Mouse (Mus musculus): Measurements from ENCODE around the gene Mut.

Mut gene

DNA sequence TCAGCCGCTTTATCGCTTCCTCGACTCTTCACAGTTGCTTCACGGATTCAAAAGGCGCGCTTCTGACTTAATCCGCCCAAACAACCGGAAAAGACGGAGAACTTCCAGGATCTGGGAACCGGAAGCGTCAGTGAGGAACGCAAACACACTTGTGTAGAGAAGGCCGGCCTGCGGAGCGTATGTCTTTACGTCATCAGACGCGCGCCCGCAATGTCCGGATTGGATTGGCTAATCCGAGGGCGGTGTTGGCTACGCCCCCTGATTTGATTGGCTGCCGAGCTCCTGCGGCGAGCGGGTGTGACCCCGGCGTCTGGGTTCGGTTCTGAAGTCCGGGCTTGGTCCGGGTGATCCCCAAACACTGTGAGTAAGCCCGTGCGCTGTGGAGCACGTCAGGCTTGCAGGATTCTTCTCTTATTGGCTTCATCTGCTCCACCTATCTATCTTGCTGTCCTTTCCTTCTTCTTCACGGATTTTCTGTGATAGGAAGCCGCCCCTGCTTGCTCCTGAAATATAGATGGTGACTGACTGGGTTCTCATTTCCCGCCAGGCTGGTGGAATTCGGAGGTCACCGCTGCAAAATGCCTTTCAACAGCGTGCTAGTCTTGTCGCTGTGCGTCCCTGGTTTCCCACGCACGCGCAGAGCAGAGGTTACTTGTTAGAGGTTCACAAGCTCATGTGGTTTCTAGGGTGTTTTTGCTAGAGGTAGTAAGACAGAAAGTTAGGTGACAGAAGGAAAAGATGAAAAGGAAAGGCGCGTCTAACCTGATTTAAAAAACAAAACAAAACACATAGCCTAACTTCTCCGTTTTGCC lies at the start of gene Mut, which contains the start of gene Cenpq:
Gene Mut (plus strand): TSS at position 266 of the 812 bp plus-strand sequence.
Gene Cenpq (minus strand): TSS at position 628 of the 812 bp plus-strand sequence.
- DNase-seq (ENCODE audit: low read depth, low spot score) = peak; percentile 96

DNA sequence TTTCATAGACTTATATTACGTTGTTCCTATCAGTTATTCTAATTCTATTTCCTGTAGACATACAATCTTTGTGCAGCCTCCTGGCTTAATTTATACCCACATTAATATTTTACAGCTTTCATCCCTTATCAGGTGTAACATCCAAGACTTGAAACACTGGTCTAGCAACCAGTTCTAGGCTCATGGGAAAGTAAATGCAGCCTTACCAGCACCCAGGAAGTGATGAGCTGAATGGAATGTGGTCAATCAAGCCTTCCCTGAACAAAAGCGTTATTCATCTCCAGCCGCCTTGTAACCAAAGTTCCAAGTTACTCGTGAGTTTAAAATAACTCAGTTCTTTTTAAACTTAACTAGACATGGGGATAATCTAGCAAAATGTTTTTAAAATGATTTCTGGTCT lies 49.3 kb upstream of the Mut start:
- DNase-seq (ENCODE audit: low read depth, low spot score) = no peak

DNA sequence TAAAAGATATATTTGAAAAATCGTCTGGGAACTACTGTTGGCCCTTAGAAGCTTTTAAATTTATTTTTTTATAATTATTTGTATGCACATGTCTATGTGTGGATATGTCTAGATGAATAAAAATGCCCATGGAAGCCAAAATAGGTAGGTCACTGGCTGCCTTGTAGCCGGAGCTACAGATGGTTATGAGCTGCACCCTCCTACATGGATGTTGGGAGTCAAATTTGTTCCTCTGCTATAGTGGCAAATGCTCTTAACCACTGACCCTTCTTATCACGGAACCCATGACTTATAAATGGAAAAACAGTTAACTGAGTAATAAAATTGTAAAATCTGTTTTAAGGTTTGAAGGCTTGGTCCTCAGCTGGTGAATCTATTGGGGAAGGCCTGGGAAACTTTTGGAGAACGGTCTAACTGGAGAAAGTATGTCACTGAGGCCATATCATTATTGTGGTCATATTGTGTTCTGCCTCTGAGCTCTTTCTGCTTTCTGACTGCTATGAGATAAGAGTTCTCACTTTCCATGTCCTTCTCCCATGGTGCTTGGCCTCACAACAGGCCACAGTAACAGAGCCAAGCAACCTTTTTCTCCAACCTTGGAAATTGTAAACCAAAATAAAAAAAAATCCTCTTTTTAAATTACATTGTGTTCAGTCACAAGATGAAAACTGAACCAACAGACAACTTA lies 46.5 kb upstream of the Mut start:
- DNase-seq (ENCODE audit: low read depth, low spot score) = no peak

DNA sequence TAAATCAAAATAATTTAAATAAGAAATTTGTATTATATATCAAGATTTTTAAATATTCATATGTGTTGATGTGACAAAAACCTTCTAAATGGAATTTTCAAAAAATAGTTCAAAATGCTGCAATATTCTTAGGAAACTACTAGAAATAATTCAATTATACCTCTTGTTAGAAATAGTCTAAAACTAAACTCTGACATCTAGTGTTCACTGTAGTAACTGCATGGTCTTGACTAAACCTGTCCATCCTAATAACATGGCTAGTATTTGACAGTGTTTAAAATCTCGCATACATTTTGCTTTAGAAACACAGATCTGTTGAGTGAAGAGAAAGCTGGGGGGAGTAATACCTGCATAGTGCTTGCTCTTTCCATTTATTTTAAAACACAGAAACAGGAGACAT lies 37.6 kb upstream of the Mut start:
- no peak for DNase-seq (ENCODE audit: low read depth, low spot score)

DNA sequence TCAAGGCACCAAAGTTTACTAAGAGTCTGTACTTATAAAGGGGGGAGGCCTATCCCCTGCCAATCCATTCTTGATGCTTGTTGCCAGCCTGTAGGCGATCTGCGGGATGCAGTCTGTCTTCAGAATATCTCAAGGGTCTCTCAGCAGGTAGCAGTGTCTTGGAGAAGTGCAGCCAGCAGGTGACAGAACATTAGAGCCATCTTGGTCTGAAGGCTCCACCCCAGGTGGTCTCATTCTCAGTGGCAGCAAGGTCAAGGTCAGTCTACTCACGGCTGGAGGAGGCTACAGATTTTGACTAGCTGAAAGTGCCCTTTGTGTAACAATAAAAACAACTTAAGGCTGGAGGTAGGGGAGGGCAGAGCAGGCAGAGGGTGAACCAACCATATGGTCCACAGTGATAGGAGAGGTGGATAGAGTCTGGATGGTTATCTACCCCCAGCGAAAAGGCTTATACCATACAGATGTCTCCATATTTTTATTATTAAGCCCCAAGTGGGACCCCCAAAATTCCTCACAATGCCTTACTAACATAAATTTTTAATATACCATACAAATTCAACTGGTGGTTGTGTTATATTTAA lies 34.6 kb upstream of the Mut start:
- DNase-seq (ENCODE audit: low read depth, low spot score) = no peak

DNA sequence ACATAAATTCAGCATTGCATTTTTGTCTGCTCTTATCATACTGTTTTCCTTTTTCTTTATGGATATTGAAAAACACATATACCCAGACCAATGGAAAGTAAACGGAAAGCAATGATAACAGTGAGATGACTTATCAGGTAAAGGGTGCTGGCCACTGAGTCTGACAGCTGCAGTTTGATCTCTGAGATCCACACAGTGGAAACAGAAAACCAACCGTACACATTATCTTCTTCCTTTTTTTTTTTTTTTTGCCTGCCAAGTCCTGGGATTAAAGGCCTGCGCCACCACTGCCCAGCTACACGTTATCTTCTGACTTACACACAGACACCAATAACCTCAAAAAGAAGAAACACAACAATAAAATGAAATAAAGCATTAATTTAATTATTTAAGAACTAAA lies 31.1 kb upstream of the Mut start:
- DNase-seq (ENCODE audit: low read depth, low spot score) = no peak

DNA sequence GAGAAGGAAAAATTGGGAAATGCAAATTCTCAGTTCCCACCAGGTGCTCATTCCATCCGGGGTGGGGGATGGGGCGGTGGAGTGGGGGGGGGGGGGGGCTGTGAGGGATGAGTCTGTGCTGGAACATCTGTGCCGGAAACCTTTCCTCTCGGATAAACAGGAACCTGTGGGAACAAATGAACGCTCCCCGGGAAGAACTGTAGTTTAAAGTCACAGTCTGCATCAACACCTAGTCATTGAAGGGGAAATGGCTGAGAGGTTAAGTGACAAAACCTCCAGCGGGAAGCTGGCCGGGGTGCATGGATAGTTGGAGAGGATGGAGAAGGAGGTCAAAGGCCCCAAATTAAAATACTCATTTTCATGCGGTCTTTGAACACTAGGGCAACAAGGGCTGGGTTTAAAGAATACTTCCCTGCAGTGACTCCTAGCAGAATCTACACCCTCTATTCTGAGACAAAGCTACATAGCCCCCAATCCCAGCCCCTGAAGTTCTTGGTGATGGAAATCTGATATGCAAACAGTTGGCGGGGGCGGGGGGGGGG lies 30.4 kb upstream of the Mut start:
- DNase-seq (ENCODE audit: low read depth, low spot score) = no peak

DNA sequence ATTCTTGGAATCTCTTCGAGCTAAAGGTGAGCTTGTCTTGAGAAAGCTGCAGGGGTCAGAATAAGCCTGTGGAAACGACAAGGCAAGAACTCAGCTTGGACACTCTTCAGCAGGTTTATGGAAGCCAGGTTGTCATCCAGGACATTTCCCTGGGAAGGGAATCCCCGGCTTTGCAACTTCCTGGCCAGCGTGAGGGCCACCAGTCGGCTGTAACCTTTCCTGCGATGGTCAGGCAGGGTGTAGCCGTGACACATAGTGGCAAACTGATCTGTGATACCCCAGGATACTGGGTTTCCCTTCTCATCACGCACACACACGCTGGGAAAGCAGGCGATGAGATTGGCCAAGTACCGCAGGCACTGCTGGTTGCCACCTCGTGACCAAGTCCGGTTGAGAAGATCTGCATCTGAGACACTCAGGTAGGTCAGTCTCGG lies 29.7 kb upstream of the Mut start:
- no peak for DNase-seq (ENCODE audit: low read depth, low spot score)

DNA sequence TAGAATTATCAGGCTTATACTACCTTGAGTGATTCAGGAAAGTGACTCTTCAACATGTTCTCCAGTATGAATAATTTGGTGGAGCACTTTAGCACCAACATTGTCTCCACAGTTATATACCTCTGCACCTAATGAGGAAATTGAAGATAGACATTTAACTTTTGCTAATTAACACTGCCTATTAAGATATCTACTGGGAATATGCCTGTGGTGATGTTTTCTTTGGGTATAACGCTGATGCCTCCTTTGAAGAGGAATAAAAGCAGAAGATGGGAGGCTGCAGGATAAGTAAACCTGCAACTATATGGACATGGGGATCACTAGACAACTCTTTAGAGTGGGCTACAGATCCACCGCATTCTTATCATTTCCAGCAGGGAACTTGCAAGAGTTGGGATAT lies 20.2 kb upstream of the Mut start, which contains the start of gene Glyatl3:
Gene Glyatl3 (minus strand): TSS at position 101 of the 400 bp plus-strand sequence.
- no peak for DNase-seq (ENCODE audit: low read depth, low spot score)

DNA sequence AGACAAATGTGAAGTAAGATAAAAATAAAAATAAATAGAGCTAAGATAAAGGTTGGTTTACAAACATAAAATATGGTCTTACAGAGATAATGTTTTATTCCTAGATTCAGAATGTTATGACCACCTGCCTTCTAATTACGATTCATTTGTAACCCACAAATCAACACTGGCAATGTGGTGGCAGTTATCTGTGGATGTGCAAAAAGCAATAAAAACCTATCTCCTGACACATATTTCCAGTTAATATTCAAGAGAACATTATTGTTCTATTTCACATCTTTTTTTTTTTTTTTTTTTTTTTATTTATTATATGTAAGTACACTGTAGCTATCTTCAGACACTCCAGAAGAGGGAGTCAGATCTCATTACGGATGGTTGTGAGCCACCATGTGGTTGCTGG lies 19.0 kb upstream of the Mut start:
- no peak for DNase-seq (ENCODE audit: low read depth, low spot score)

DNA sequence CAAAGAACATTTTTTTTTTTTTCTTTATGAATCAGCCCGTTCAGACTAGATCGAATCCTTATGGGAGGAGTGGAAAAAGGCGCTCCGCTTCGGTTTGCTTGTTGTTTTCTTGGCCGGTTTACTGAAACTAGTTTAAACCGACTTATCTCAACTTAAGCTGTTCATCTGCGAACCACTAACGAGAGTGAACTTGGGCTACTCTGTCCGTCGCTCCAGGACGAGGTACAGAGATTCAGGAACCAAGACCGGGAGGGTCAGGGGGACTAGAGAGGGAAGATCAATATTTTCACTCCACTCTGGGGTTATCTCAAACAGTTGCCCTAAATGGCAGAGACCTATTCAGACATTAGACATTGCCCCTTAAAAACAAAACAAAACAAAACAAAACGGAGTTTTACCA lies 500 bp upstream of the Mut start:
- DNase-seq (ENCODE audit: low read depth, low spot score) = no peak

DNA sequence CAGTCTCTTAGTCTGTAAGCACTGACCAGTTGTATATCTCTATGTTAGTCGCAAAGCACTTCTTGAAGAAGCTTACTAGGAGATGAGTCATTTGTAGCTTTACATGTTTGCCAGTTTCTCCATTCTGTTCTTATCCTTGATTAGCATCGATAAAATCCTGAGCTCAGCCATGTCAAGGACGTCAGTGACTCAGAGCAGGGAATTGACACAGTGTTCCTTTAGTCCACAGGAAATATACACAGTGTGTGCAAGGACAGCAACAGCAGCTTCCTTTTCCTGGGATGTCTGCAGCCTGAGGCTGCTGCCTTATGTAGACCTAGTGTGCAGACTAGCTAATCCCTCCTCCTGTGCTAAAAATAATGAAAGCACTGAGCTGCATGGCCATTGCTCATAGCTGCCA lies 14.0 kb downstream of the Mut start:
- DNase-seq (ENCODE audit: low read depth, low spot score) = no peak

DNA sequence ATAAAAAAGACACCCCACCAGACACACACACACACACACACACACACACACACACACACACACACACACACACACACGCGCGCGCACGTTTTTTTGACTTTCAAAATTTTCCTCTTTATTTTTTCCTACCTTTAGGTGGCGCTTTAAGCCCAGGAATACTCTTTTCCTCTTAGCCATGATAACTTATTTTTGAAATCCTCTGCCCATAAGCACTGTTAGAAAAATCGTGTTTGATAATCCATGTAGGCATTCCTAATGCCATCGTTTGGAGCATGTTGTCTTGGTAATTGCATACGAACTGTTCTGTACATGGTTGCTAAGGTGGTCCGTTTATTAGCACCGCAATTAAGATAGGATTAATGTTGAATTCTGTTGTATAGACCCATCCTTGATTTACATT lies 43.4 kb downstream of the Mut start:
- peak; percentile 12 for DNase-seq (ENCODE audit: low read depth, low spot score)

DNA sequence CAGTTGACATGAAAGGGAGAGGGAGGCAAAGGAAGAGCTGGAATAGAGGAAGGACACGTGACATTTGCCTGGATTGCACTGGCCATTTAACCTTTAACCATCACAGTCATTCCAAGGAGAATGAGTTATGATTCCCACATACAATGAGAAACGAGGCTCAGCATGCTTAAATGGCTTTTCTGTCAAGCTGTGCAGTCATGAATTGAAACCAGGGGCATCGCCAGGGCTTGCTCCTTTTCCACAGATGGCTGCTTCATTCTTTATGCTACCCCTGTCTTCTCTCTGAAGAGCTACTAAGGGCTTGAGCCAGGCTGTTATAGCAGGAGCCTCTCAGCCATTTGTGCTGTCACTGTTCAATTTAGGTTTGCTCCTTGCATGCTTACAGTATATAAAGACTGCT lies 57.6 kb downstream of the Mut start:
- DNase-seq (ENCODE audit: low read depth, low spot score) = no peak

All from forelimb bud, embryonic 11.5 days (tissue).